Mouse (Mus musculus) E14TG2a.4 (cell line): ENCODE measurements at regions not wholly inside any gene's neighbourhood (a gene's known extent, or its start where the extent isn't known, plus 50 kb on each side); places are given as distances from the start of the nearest gene placed in this dataset.

Experiments used
- CTCF ChIP-seq: conservative IDR thresholded peaks from 2 replicates; pipeline ENCODE4 v1.5.1; 2014; ENCODE audit warnings: low read length
- POU5F1 ChIP-seq: IDR thresholded peaks from 2 replicates; pipeline ENCODE4 v1.6.1; 2014; ENCODE audit warnings: low read length, borderline replicate concordance

DNA sequence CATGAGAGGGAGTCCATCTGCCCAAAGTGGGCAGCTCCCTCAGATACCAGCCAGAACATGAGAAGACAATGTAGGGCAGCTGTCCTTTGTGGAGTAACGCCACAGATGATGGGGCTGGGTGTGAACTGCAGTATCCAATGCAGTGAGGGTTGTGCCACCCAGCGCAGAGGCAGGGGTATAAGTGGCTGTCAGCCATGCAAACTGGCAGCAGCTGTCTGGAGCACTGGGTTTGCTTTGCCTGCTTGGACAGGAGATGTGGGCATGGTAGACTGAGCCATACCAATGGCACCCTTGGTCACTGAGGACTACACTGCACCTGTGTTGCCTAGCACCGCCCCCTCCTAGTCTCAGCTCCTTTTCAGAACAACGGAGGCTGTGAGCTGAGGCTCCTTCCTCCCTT lies 244.6 kb upstream of the Mgmt start:
- TF ChIP-seq CTCF = no peak
- TF ChIP-seq POU5F1 = no peak
